Mouse (Mus musculus) CH12.LX (cell line): Measurements from ENCODE around the gene Rps3.

Experiments
- CHD2 ChIP-seq: IDR thresholded peaks from 2 replicates; pipeline ENCODE4 v1.6.1; 2011; ENCODE audit warnings: low read length, improper control_type of control experiment
- CTCF ChIP-seq, 2 experiments: IDR thresholded peaks in 1 of 2; conservative IDR thresholded peaks in 1 of 2; 2 replicates each; pipeline ENCODE4 v1.5.1; 2011 to 2012; ENCODE audit warnings: low read depth in 2 of 2, low read length in 2 of 2, improper control_type of control experiment in 1 of 2, inconsistent platforms in 1 of 2, mild to moderate bottlenecking in 1 of 2, moderate library complexity in 1 of 2
- EP300 ChIP-seq: IDR thresholded peaks from 2 replicates; pipeline ENCODE4 v1.6.1; 2011; ENCODE audit warnings: low read length, improper control_type of control experiment
- MAFK ChIP-seq: IDR thresholded peaks from 2 replicates; pipeline ENCODE4 v1.6.1; 2011; ENCODE audit warnings: low read length, improper control_type of control experiment; ENCODE audit not compliant: insufficient replicate concordance
- MAX ChIP-seq: IDR thresholded peaks from 2 replicates; pipeline ENCODE4 v1.6.1; 2011; ENCODE audit warnings: low read length, improper control_type of control experiment
- POLR2A ChIP-seq: IDR thresholded peaks from 2 replicates; pipeline ENCODE4 v1.6.1; 2011; ENCODE audit warnings: low read depth, mild to moderate bottlenecking, improper control_type of control experiment, low read length
- ZKSCAN1 ChIP-seq: IDR thresholded peaks from 2 replicates; pipeline ENCODE4 v1.6.1; 2012; ENCODE audit warnings: low read depth, inconsistent platforms, low read length, improper control_type of control experiment, borderline replicate concordance

DNA sequence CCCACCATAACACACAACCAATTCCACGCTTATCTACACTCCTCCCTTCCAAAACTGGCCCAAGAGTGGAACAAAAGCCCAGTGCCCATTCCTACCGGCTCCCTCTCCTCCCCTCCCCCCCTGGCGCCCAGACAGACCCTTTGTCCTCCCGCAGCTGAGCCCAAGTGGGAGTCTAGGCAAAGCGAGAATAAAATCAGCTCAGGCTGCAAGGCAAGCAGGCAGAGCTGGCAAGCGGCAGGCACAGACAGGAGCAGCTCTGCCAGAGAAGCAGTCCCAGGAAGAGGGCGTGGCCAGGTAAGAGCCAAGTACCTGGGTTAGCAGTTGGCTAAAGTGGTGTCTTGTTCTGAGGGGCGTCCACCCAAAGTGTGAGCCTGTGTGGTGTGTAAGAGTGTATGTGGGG, 17.7 kb downstream of the Rps3 start, which contains the start of gene Klhl35:
- TF ChIP-seq CTCF (conservative IDR thresholded peaks at IDR 0.05 in 1 of 2, IDR thresholded peaks at IDR 0.05 in 1 of 2; ENCODE audit: low read depth in 2 of 2, low read length in 2 of 2) (no peak), CHD2 (no peak), POLR2A (no peak), MAX (no peak), MAFK (no peak), ZKSCAN1 (no peak), EP300 (no peak)
